Comparison of ENCODE assay signal across 9 mouse cellular contexts in the genomic region with DNA sequence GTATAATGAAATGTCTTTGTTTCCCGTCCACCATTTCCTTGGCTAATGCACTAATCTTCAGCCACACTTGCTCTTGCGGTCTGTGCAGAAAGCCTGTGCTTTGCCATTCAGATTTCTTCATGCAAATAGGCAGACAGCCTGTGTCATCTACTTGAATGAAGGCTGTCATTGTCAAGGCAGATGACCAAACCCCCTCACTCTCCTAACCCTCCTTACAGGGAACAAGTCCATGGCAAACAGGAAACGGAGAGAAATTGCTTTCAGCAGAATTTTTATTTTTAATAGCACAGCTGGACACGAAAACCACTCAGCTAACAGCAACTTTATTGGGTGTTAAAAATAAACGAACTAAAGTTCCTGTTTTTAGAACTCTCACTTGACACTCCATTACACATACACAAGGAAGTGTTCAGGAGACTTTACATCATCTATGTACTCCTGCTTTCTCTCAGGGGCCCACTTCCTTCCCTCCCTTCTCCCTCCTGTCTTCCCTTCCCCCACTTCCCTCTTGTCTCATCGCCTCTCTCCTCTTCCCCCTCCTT. TPM values are rescaled to one million over a fixed set of nuclear protein-coding genes. Genes with fewer than 3 reads are reported as not detected.
DNase-seq lines count a peak whose midpoint lies in the region; ATAC-seq and TF ChIP-seq lines count a peak whose summit lies in the region.
"Had no signal": no experiment of that assay in that cellular context is flagged by ENCODE, and none has a peak within 500 bp of the region (broad histone marks: within the 10 kb centered on the region; RNA-seq: fewer than 3 reads in every experiment).

No protein-coding gene starts in this region.

- 32% methylated on average over 6 of the region's 6 CpGs for WGBS in midbrain, embryonic 12.5 days
- 25% methylated on average over 6 of the region's 6 CpGs for WGBS in midbrain, embryonic 15.5 days
- WGBS in limb, embryonic 12.5 days, result 26% methylated on average over 6 of the region's 6 CpGs
- WGBS in small intestine, adult 2 months, result 58% methylated on average over 6 of the region's 6 CpGs

- no peak for TF ChIP-seq POLR2A in small intestine, adult 2 months (IDR thresholded peaks at IDR 0.05; ENCODE audit: low read depth, low read length)

- H3K4me2 ChIP-seq in midbrain, embryonic 12.5 days (replicated peaks), result no peak overlapping the region
- no peak overlapping the region for H3K4me2 ChIP-seq in midbrain, embryonic 15.5 days
- H3K4me2 ChIP-seq in limb, embryonic 12.5 days, result peak overlapping the region; percentile 7; the same call in 1 of the 2 replicates
- H3K4me2 ChIP-seq: embryonic facial prominence, embryonic 12.5 days had no signal

- H3K27ac ChIP-seq in midbrain, embryonic 12.5 days (replicated peaks), result peak overlapping the region; percentile 10; the same call in 1 of the 2 replicates
- H3K27ac ChIP-seq in midbrain, embryonic 15.5 days, result no peak overlapping the region
- H3K27ac ChIP-seq in limb, embryonic 12.5 days, result peak overlapping the region; percentile 75
- H3K27ac ChIP-seq in small intestine, adult 2 months (ENCODE audit: insufficient read depth, low read depth, low read length), result peak overlapping the region; percentile 74
- H3K27ac ChIP-seq: embryonic facial prominence, embryonic 12.5 days had no signal

- no peaks in the 10 kb centered on the region for H3K9me3 ChIP-seq in midbrain, embryonic 12.5 days
- no peaks in the 10 kb centered on the region for H3K9me3 ChIP-seq in midbrain, embryonic 15.5 days
- H3K9me3 ChIP-seq in limb, embryonic 12.5 days, result no peaks in the 10 kb centered on the region
- H3K9me3 ChIP-seq: embryonic facial prominence, embryonic 12.5 days had no signal

- ATAC-seq in midbrain, embryonic 12.5 days (ENCODE audit: low FRiP score, low read depth), result peak; percentile 34; the same call in 1 of the 2 replicates
- no peak for ATAC-seq in midbrain, embryonic 15.5 days (replicated peaks)
- peak; percentile 75; the same call in 1 of the 2 replicates for ATAC-seq in limb, embryonic 12.5 days (ENCODE audit: insufficient number of reproducible peaks, insufficient read depth, low FRiP score, low TSS enrichment, low read depth)

- peak; percentile 32 for DNase-seq in embryo, embryonic 10.5 days (ENCODE audit: low spot score)
- DNase-seq in embryo, embryonic 11 days, result no peak
- no peak for DNase-seq in right cerebral cortex, postnatal 4 days
- DNase-seq in gastrocnemius, postnatal 25 days, result no peak

- H3K36me3 ChIP-seq in midbrain, embryonic 12.5 days, result no peaks in the 10 kb centered on the region
- no peaks in the 10 kb centered on the region for H3K36me3 ChIP-seq in midbrain, embryonic 15.5 days (replicated peaks)
- 0 out of 2 replicates have a peak, but pooled peaks cover 3% of the 10 kb centered on the region for H3K36me3 ChIP-seq in limb, embryonic 12.5 days
- H3K36me3 ChIP-seq in small intestine, adult 2 months (ENCODE audit: control insufficient read depth, insufficient read depth, low read length), result peaks cover 21% of the 10 kb centered on the region
- H3K36me3 ChIP-seq: embryonic facial prominence, embryonic 12.5 days had no signal

- H3K27me3 ChIP-seq in midbrain, embryonic 12.5 days, result no peaks in the 10 kb centered on the region
- H3K27me3 ChIP-seq in midbrain, embryonic 15.5 days (replicated peaks), result no peaks in the 10 kb centered on the region
- H3K27me3 ChIP-seq in limb, embryonic 12.5 days, result no peaks in the 10 kb centered on the region
- no peaks in the 10 kb centered on the region for H3K27me3 ChIP-seq in small intestine, adult 2 months (ENCODE audit: control insufficient read depth, insufficient read depth, low read length)
- H3K27me3 ChIP-seq: embryonic facial prominence, embryonic 12.5 days had no signal

- H3K9ac ChIP-seq in midbrain, embryonic 12.5 days (replicated peaks), result no peak overlapping the region
- H3K9ac ChIP-seq in midbrain, embryonic 15.5 days, result no peak overlapping the region
- H3K9ac ChIP-seq in limb, embryonic 12.5 days (replicated peaks), result no peak overlapping the region
- H3K9ac ChIP-seq: embryonic facial prominence, embryonic 12.5 days had no signal

- no peak for TF ChIP-seq CTCF in small intestine, adult 2 months (IDR thresholded peaks at IDR 0.05; ENCODE audit: extremely low read depth, insufficient read length, insufficient replicate concordance, low read depth, low read length)

- H3K4me1 ChIP-seq in midbrain, embryonic 12.5 days, result peaks cover 26% of the 10 kb centered on the region
- peaks cover 10% of the 10 kb centered on the region; the same call in 1 of the 2 replicates for H3K4me1 ChIP-seq in midbrain, embryonic 15.5 days
- H3K4me1 ChIP-seq in limb, embryonic 12.5 days (replicated peaks), result peaks cover 34% of the 10 kb centered on the region
- H3K4me1 ChIP-seq in small intestine, adult 2 months (ENCODE audit: control insufficient read depth, insufficient read depth, insufficient read length, low read length), result peaks cover 4% of the 10 kb centered on the region; the same call in 1 of the 2 replicates
- H3K4me1 ChIP-seq: embryonic facial prominence, embryonic 12.5 days had no signal

- no peak overlapping the region for H3K4me3 ChIP-seq in midbrain, embryonic 12.5 days
- H3K4me3 ChIP-seq in midbrain, embryonic 15.5 days, result no peak overlapping the region
- H3K4me3 ChIP-seq in limb, embryonic 12.5 days (replicated peaks), result no peak overlapping the region
- no peak overlapping the region for H3K4me3 ChIP-seq in small intestine, adult 2 months (ENCODE audit: low read depth, low read length)
- H3K4me3 ChIP-seq: embryonic facial prominence, embryonic 12.5 days had no signal

RNA-seq across cellular contexts. Expression of gene St3gal6, which starts 22.2 kb away (rescaled TPM):
- 11.4 and 12.5 TPM in 2 replicates for polyA plus RNA-seq in midbrain, embryonic 12.5 days (2016; fragmentation: Nextera tagmentation; extraction: Ambion mirVana)
- 12.1 and 13.6 TPM in 2 replicates for polyA plus RNA-seq in midbrain, embryonic 15.5 days (2015; fragmentation: Nextera tagmentation; extraction: Ambion mirVana)
- polyA plus RNA-seq in limb, embryonic 12.5 days (2016; fragmentation: Nextera tagmentation; extraction: Ambion mirVana), result 17.8 and 19.3 TPM in 2 replicates
- polyA plus RNA-seq in small intestine, adult 2 months (2012; rRNA removed), result 11.1 and 18.6 TPM in 2 replicates
- 100 to 1,000 TPM in 1 of 2 experiments, 10 to 100 TPM in 1; 92.1 to 102 TPM for total RNA-seq in gastrocnemius, postnatal 25 days (2021)
